Mouse (Mus musculus) CH12.LX (cell line): ENCODE results near the gene Rhof. TPM values are rescaled to one million over a fixed set of nuclear protein-coding genes. Genes with fewer than 3 reads are reported as not detected.

ENCODE experiments used
- DNase-seq: peaks from one replicate; pipeline ENCODE4 v3.0.0-alpha.2; 2013; ENCODE audit errors: extremely low read depth
- H3K27ac ChIP-seq: 2 replicates; pipeline ENCODE4 v1.5.1; 2012; ENCODE audit warnings: low read depth, mild to moderate bottlenecking, control low read depth, moderate library complexity; ENCODE audit not compliant: insufficient read depth
- H3K27me3 ChIP-seq: replicated peaks from 2 replicates; pipeline ENCODE3; 2012; ENCODE audit warnings: inconsistent platforms
- H3K36me3 ChIP-seq, 2 experiments: replicated peaks in 1 of 2; 2 replicates each; pipeline versions ENCODE3 to v1.6.1; 2012; ENCODE audit warnings: inconsistent platforms in 1 of 2, low read length in 1 of 2, mild to moderate bottlenecking in 1 of 2, mixed read lengths in 1 of 2, moderate library complexity in 1 of 2; ENCODE audit not compliant: control insufficient read depth in 1 of 2, insufficient read depth in 1 of 2
- H3K4me1 ChIP-seq, 2 experiments: 2 replicates each; pipeline ENCODE4 v1.6.1; 2012; ENCODE audit warnings: inconsistent platforms in 1 of 2, moderate library complexity in 1 of 2; ENCODE audit not compliant: insufficient read depth in 2 of 2, control insufficient read depth in 1 of 2
- H3K4me2 ChIP-seq: 2 replicates; pipeline ENCODE4 v1.6.1; 2012; ENCODE audit warnings: low read depth, mild to moderate bottlenecking, control low read depth; ENCODE audit not compliant: poor library complexity, insufficient read depth, severe bottlenecking
- H3K4me3 ChIP-seq, 3 experiments: fragments of 150-350 bp in 1 of 3; sonication (generic) in 1 of 3; replicated peaks in 1 of 3; 2 replicates each; pipeline versions ENCODE3 to v1.5.1; 2011 to 2012; ENCODE audit warnings: low read depth in 2 of 3, low read length in 2 of 3, mild to moderate bottlenecking in 2 of 3, moderate library complexity in 2 of 3, control low read depth in 1 of 3, improper control_type of control experiment in 1 of 3, inconsistent platforms in 1 of 3, mixed read lengths in 1 of 3; ENCODE audit not compliant: poor library complexity in 1 of 3
- H3K79me2 ChIP-seq: replicated peaks from 2 replicates; pipeline ENCODE4 v1.6.1; 2012; ENCODE audit warnings: mild to moderate bottlenecking, moderate library complexity; ENCODE audit not compliant: control insufficient read depth, poor library complexity, insufficient read depth, severe bottlenecking; ENCODE audit errors: extremely low read depth
- H3K9ac ChIP-seq: 2 replicates; pipeline ENCODE4 v1.6.1; 2012; ENCODE audit warnings: low read depth, mild to moderate bottlenecking, control low read depth, moderate library complexity; ENCODE audit not compliant: insufficient read depth
- H3K9me3 ChIP-seq: replicated peaks from 2 replicates; pipeline ENCODE3; 2012; ENCODE audit warnings: low read length, inconsistent platforms, mixed read lengths
- BHLHE40 ChIP-seq: IDR thresholded peaks from 2 replicates; pipeline ENCODE4 v1.6.1; 2011; ENCODE audit warnings: mild to moderate bottlenecking, low read depth, low read length, improper control_type of control experiment
- CHD2 ChIP-seq: IDR thresholded peaks from 2 replicates; pipeline ENCODE4 v1.6.1; 2011; ENCODE audit warnings: low read length, improper control_type of control experiment
- CTCF ChIP-seq, 2 experiments: IDR thresholded peaks in 1 of 2; conservative IDR thresholded peaks in 1 of 2; 2 replicates each; pipeline ENCODE4 v1.5.1; 2011 to 2012; ENCODE audit warnings: low read depth in 2 of 2, low read length in 2 of 2, improper control_type of control experiment in 1 of 2, inconsistent platforms in 1 of 2, mild to moderate bottlenecking in 1 of 2, moderate library complexity in 1 of 2
- EP300 ChIP-seq: IDR thresholded peaks from 2 replicates; pipeline ENCODE4 v1.6.1; 2011; ENCODE audit warnings: low read length, improper control_type of control experiment
- GABPA ChIP-seq: IDR thresholded peaks from 2 replicates; pipeline ENCODE4 v1.6.1; 2012; ENCODE audit warnings: low read depth, low read length, improper control_type of control experiment, inconsistent platforms; ENCODE audit not compliant: insufficient replicate concordance
- HCFC1 ChIP-seq: IDR thresholded peaks from 2 replicates; pipeline ENCODE4 v1.6.1; 2012; ENCODE audit warnings: low read depth, mild to moderate bottlenecking, inconsistent platforms, low read length, improper control_type of control experiment
- IRF4 ChIP-seq: IDR thresholded peaks from 2 replicates; pipeline ENCODE4 v1.6.1; 2014; ENCODE audit warnings: low read depth, mild to moderate bottlenecking, inconsistent platforms, low read length, improper control_type of control experiment
- JUN ChIP-seq: IDR thresholded peaks from 2 replicates; pipeline ENCODE4 v1.6.1; 2011; ENCODE audit warnings: low read depth, mild to moderate bottlenecking, low read length, improper control_type of control experiment, moderate library complexity; ENCODE audit not compliant: insufficient read depth
- KAT2A ChIP-seq: IDR thresholded peaks from 2 replicates; pipeline ENCODE4 v1.6.1; 2012; ENCODE audit warnings: low read length, improper control_type of control experiment, inconsistent platforms; ENCODE audit not compliant: insufficient replicate concordance
- MAZ ChIP-seq: IDR thresholded peaks from 2 replicates; pipeline ENCODE4 v1.6.1; 2012; ENCODE audit warnings: low read depth, mild to moderate bottlenecking, inconsistent platforms, low read length, improper control_type of control experiment, moderate library complexity
- MEF2A ChIP-seq: IDR thresholded peaks from 2 replicates; pipeline ENCODE4 v1.6.1; 2014; ENCODE audit warnings: low read depth, mild to moderate bottlenecking, inconsistent platforms, low read length, improper control_type of control experiment, borderline replicate concordance
- MYC ChIP-seq: IDR thresholded peaks from 2 replicates; pipeline ENCODE4 v1.6.1; 2011; ENCODE audit warnings: low read depth, mild to moderate bottlenecking, improper control_type of control experiment, low read length
- PAX5 ChIP-seq: IDR thresholded peaks from 2 replicates; pipeline ENCODE4 v1.6.1; 2012; ENCODE audit warnings: low read length, inconsistent platforms, mixed read lengths
- POLR2A ChIP-seq: IDR thresholded peaks from 2 replicates; pipeline ENCODE4 v1.6.1; 2011; ENCODE audit warnings: low read depth, mild to moderate bottlenecking, improper control_type of control experiment, low read length
- POLR2AphosphoS2 ChIP-seq: IDR thresholded peaks from 2 replicates; pipeline ENCODE4 v1.6.1; 2011; ENCODE audit warnings: low read depth, low read length, improper control_type of control experiment
- RCOR1 ChIP-seq: conservative IDR thresholded peaks from 2 replicates; pipeline ENCODE4 v1.6.1; 2012; ENCODE audit warnings: low read depth, mild to moderate bottlenecking, inconsistent platforms, low read length, improper control_type of control experiment
- TBP ChIP-seq: conservative IDR thresholded peaks from 2 replicates; pipeline ENCODE4 v1.6.1; 2011; ENCODE audit warnings: low read depth, low read length, improper control_type of control experiment
- TCF12 ChIP-seq: IDR thresholded peaks from 2 replicates; pipeline ENCODE4 v1.6.1; 2014; ENCODE audit warnings: low read depth, mild to moderate bottlenecking, inconsistent platforms, low read length, improper control_type of control experiment
- UBTF ChIP-seq: IDR thresholded peaks from 2 replicates; pipeline ENCODE4 v1.6.1; 2012; ENCODE audit warnings: low read depth, mild to moderate bottlenecking, inconsistent platforms, low read length, improper control_type of control experiment, moderate library complexity
- USF1 ChIP-seq: IDR thresholded peaks from 2 replicates; pipeline ENCODE4 v1.6.1; 2014; ENCODE audit warnings: low read depth, mild to moderate bottlenecking, inconsistent platforms, low read length, improper control_type of control experiment
- ZC3H11A ChIP-seq: IDR thresholded peaks from 2 replicates; pipeline ENCODE4 v1.6.1; 2012; ENCODE audit warnings: low read depth, mild to moderate bottlenecking, inconsistent platforms, low read length, improper control_type of control experiment
- ZKSCAN1 ChIP-seq: IDR thresholded peaks from 2 replicates; pipeline ENCODE4 v1.6.1; 2012; ENCODE audit warnings: low read depth, inconsistent platforms, low read length, improper control_type of control experiment, borderline replicate concordance
- ZNF384 ChIP-seq: IDR thresholded peaks from 2 replicates; pipeline ENCODE4 v1.6.1; 2012; ENCODE audit warnings: low read depth, low read length, improper control_type of control experiment, inconsistent platforms
- dilution Hi-C: fragments of 300-500 bp; cut with MboI; formaldehyde crosslinking; loops from 2 replicates; pipeline ENCODE4 v1.14.3; 2020; ENCODE audit warnings: low sequenced_read_pairs; ENCODE audit not compliant: extremely low pct_unique_long_range_greater_than_20kb, extremely low pct_ligation_motif_present
- in situ Hi-C: fragments of 300-500 bp; cut with MboI; formaldehyde crosslinking; loops from 3 replicates; pipeline ENCODE4 v1.14.3; 2019; ENCODE audit warnings: low sequenced_read_pairs, low pct_ligation_motif_present, low pct_unique_long_range_greater_than_20kb, mixed read lengths
- polyA plus RNA-seq: library from polyadenylated mRNA; unstranded; fragments of >175 nt; gene quantifications from 2 replicates; pipeline ENCODE4 v1.2.1, GENCODE M21; 2012; ENCODE audit warnings: low read depth; ENCODE audit not compliant: insufficient read length
- total RNA-seq, 2 experiments: library from RNA; depleted of rRNA; stranded (reverse); fragments of 300-350 nt in 1 of 2; fragments of >200 nt in 1 of 2; gene quantifications; 2 replicates each; pipeline ENCODE4 v1.2.3; 2012 to 2014

Gene Rhof
- total and polyA plus RNA-seq, 3 experiments: 33.6 to 56.9 (median 45.4) TPM

DNA sequence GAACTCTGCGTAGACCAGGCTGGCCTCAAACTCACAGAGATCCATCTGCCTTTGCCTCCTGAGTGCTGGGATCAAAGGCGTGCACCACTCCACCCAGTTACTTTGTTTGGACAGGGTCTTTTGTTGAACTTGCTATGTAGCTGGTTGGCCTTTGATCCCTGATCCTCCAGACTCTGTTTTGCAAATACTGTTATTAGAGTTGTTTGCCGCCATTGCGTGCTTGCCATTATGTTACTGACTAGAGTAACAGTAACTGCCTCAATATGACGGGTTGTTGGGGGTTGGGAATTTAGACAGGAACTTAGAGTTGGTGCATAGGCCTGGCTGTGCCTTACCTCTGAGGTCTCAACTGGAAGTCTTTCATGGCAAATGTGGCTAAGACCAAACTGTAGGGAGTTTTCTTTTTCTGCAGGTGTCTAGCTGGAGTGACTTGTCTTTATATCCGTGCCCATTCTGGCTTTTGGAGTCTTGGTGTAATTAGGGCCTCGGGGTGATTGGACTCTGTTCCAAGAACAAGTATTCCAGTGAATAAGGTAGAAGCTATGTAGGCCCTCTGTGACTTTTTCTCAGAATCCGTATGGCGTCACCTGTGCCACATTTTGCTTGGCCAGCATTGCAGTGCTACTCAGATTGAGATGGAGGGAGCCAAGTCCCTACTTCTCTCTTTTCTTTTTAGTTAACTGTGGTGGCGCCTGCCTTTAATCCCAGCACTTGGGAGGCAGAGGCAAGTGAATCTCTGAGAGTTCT, 41.8 kb downstream of the Rhof start:
- DNase-seq: no peak
- dilution Hi-C loops: no loop called here

DNA sequence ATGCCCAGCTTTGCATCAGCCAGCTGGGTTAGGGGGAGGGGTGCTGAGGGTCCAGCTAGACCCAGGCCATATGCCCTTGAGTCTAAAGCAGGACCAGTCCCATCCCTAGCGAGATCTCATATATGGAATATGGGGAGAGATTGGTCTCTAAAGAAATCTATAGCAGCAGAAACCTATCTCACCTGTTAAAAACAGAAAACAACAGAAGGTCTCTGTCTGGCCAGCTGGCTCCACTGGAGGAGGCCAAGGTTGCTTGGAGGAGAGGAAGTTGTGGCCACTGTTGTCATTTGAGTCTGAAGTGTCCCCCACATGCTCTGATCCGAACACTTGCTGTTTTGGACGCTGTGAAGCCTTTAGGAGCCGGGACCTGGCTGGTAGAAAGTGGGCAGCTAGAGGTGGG, 43.7 kb downstream of the Rhof start:
- Histone ChIP-seq H3K4me3 (no peak overlapping the region), H3K4me1 (peaks cover 4 to 21% of the 10 kb centered on the region in 2 experiments; a peak in 3 of 4 replicates), H3K27me3 (no peaks in the 10 kb centered on the region), H3K27ac (no peak overlapping the region), H3K9ac (no peak overlapping the region), H3K4me2 (no peak overlapping the region), H3K36me3 (peaks cover 0 to 17% of the 10 kb centered on the region in 2 experiments), H3K79me2 (no peaks in the 10 kb centered on the region), H3K9me3 (peaks cover 8% of the 10 kb centered on the region)
- no peak for DNase-seq
- TF ChIP-seq CHD2: no peak
- no peak for TF ChIP-seq CTCF (conservative IDR thresholded peaks at IDR 0.05 in 1 of 2, IDR thresholded peaks at IDR 0.05 in 1 of 2; ENCODE audit: low read depth in 2 of 2, low read length in 2 of 2)
- TF ChIP-seq HCFC1: no peak
- no peak for TF ChIP-seq UBTF
- no peak for TF ChIP-seq BHLHE40
- TF ChIP-seq ZKSCAN1: no peak
- TF ChIP-seq EP300: no peak
- TF ChIP-seq POLR2AphosphoS2: no peak
- no peak for TF ChIP-seq MYC
- TF ChIP-seq JUN: no peak
- TF ChIP-seq, all 38 proteins: peak for 0
- in situ Hi-C loops: no loop called here
- dilution Hi-C loops: no loop called here

More for the DNA sequence above, 41.8 kb downstream of the Rhof start:
- Histone ChIP-seq H3K36me3 (peaks cover 0 to 21% of the 10 kb centered on the region in 2 experiments), H3K4me1 (peaks cover 0 to 5% of the 10 kb centered on the region in 2 experiments; a peak in 1 of 4 replicates), H3K9ac (no peak overlapping the region), H3K9me3 (peaks cover 8% of the 10 kb centered on the region), H3K4me2 (no peak overlapping the region), H3K27ac (no peak overlapping the region), H3K27me3 (no peaks in the 10 kb centered on the region), H3K79me2 (no peaks in the 10 kb centered on the region), H3K4me3 (no peak overlapping the region)
- in situ Hi-C loops: no loop called here
- no peak for TF ChIP-seq MAZ
- TF ChIP-seq IRF4: no peak
- TF ChIP-seq PAX5: no peak

DNA sequence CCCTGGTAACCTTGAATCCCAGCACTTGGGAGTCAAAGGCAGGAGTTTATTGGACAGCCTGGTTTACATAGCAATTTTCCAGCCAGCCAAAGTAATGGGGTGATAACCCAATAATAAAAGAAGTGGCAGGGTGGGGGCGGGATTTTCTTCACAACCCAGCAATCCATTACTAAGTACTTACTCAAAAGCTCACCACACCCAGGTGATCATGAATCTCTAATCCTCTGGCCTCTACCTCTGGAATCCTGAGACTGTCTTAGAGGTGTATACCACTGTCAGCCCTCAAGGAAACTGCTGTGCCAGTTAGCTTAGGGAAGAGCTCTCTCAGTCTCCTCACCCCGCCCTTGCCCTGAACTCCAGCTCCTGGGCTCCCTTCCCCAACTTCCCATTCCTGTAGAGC, 46.0 kb downstream of the Rhof start:
- TF ChIP-seq PAX5 (no peak), KAT2A (no peak), TCF12 (no peak), BHLHE40 (no peak), EP300 (no peak), MEF2A (no peak), GABPA (no peak), RCOR1 (no peak), ZNF384 (no peak), POLR2A (no peak), TBP (no peak), JUN (no peak), USF1 (no peak), ZC3H11A (no peak)
- Histone ChIP-seq H3K27ac (no peak overlapping the region), H3K27me3 (no peaks in the 10 kb centered on the region), H3K79me2 (no peaks in the 10 kb centered on the region), H3K9ac (no peak overlapping the region), H3K4me2 (no peak overlapping the region), H3K36me3 (peaks cover 0 to 12% of the 10 kb centered on the region in 2 experiments), H3K9me3 (peaks cover 8% of the 10 kb centered on the region), H3K4me1 (peaks cover 13 to 38% of the 10 kb centered on the region in 2 experiments), H3K4me3 (no peak overlapping the region)
- in situ Hi-C loops (no loop called here), dilution Hi-C loops (no loop called here)
- DNase-seq: no peak
